Mouse (Mus musculus): Measurements from ENCODE around the gene Mlip.
"Not testable (repeated sequence)": the region's sequence is repeated elsewhere in the genome, so short reads cannot be mapped to it uniquely, and the experiment has no call there.

The Mlip gene

DNA sequence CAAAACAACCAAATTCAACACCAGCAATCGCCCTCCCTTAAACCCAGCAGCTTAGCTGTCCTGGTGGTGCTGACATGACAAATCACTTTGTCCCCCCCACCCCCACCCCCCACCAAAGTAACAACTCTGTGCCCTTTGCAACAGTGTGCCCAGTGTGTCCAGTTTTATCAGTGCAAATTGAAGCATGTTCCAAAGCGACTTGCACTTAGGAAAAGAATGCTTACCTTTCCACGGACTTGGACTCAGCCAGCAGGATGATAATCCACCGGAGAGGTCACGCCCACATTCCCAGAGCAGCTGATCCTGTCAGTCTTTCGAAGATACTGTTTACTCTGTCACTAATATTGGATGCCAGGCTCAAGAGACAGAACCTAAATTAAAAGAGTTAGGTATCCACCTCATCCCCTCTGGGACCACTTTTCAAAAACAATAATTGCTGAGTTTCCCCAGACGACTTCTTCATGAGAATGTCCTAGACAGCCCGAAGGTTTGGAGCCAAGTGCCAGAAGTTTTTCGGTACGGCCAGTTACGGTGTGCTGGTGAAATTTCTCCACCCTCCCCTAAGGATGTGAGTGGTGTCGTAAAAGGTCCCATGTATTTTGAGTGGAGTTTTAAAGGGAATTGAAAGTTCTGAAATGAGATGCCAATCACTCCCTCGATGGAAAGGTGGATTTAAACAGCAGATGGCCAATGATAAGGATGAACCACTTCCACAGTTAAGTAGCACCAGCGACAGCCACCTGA, at the start of gene Mlip:
TSS of gene Mlip (minus strand) at position 538 of the 744 bp plus-strand sequence.
- no peak for DNase-seq (ENCODE audit: low spot score in 2 of 2)

DNA sequence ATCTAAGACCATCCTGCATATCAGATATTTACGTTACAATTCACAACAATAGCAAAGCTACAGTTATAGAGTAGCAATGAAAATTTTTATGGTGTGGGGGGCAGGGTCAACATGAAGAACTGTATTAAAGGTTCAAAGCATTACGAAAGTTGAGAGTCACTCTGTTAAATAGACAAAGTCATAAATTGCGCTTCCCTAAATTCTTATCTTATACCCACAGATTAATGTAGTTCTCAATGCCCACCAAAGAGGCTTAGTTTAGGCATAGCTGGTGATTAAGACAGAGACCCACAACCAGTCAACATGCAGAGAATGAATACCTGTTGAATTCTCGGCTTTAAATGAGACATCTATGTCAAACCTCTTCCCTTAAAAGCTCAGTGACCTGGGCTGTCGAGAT, 47.0 kb upstream of the Mlip start:
- DNase-seq (ENCODE audit: low spot score in 2 of 2) = no peak

DNA sequence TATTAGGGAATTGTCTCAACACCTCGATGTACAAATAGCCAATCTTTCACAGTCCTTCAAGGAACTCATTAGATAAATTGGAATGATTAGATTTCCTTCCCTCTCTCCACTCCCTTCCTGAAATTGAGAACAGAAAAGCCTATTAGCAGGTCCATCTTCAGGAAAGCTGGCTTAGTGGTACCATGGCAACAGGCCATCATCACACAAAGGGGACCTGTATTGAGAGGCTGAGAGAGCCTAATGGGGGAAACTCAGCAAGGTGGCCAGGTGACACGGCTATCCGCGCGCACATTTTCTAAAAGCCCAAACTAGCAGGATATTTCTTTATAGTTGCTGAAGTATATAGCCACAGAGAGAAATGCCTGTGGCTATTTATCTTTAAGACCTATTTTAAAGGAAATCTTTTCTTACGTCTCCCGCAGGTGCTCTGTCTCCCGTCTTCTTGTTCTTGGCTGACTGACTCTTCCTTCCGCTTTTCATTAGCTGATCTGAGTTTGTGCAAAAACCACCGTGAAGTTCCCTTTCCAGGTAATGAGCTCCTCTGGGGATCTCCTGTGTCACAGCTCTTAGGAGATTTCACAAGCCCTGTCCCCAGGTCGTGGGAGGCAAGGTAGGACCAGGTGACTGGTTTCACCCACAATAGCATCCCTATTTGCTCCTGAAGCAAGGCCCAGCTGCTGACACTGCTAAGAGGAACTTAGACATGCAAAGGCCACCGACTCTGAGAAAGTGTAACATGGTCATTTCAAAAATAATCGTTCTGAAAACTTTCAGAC, 46.3 kb upstream of the Mlip start:
- no peak for DNase-seq (ENCODE audit: low spot score in 2 of 2)

DNA sequence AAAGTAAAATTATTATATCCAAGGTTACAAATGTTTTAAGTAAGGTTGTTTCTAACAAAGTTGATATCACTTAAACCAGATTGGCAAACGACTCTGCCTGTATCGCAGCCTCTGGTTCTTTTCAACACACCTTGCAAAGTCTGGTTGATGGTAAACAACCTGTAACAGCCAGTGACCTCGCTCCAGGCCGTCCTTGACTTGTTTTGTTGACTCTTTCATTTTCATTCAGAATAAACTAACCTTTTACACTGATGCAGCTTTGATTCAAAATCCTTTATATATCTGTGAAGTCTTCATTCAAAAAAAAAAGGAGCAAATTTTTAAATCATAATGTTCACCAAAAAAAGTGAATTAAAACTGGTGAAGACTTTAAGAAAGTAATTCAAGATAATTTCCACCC, 44.3 kb upstream of the Mlip start:
- no peak for DNase-seq (ENCODE audit: low spot score in 2 of 2)

DNA sequence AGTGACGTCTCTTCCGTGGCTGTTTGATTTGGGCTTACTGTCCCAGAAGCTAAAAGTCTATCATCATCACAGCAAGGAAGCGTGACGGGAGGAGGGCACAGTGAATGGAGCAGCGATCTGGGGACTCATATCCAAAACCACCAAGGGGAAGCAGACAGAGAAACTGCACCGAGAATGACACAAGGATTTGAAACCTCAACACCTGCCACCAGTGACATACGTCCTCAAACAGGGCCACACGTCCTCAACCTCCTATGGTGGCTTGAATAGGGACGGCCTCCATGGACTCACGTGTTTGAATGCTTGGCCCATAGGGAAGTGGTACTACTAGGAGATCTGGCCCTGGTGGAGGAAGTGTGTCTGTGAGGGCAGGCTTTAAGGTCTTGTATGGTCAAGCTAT, 38.5 kb upstream of the Mlip start:
- DNase-seq (ENCODE audit: low spot score in 2 of 2) = no peak

DNA sequence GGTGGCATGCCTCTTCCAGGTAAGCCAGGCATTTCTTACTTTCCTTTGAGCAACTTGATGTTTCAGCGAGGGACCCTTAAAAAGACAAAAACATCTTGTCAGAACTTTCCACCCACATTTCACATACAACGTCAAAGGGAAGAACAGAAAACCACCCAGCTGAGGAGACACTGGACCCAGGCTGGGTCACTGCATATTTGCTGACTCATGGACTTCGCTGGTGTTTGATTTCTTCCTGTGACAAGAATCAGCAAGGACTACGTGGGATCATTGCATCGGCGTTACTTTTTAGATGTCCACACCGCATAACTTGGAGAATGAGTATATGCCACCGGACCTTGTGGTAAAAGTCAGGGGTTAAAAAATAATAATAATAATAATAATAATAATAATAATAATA, 36.2 kb upstream of the Mlip start:
- DNase-seq (ENCODE audit: low spot score in 2 of 2) = no peak

DNA sequence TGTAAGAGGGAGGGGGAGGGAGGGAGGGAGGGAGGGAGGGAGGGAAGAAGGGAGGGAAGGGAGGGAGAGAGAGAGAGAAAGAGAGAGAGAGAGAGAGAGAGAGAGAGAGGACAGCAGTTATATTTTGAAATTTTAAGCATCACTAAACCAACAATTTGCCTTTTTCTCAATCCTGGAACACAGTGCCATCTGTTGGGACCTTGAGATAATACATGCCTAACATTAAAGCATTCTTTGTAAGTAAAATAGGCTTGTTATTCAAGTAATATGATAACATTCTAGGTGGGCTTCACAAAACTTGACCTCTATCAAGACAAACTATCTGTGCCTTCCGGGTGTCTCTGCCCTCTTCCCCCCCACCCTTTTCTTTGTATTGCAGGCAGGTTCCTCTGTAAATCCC, 34.0 kb upstream of the Mlip start:
- DNase-seq (ENCODE audit: low spot score in 2 of 2) = no peak

DNA sequence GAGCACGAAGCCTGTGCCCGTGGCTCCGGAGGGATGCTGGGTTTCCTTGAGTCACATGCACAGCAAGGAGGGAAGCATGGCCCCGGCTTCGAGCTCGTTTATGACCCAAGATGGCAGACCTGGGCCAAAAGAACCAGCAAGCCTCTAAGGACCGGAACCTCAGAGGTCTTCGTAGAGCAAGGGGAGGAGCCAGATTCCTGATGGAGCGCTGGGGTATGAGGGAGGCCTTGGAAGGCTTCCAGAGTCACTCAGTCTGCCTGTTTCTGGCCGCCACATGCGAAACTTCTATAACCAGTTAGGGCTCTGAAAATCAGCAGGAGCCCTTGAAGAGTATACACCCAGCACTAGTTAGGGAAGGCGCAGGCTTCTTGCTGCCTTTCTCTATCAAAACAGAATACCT, 32.8 kb upstream of the Mlip start:
- DNase-seq (ENCODE audit: low spot score in 2 of 2) = no peak

DNA sequence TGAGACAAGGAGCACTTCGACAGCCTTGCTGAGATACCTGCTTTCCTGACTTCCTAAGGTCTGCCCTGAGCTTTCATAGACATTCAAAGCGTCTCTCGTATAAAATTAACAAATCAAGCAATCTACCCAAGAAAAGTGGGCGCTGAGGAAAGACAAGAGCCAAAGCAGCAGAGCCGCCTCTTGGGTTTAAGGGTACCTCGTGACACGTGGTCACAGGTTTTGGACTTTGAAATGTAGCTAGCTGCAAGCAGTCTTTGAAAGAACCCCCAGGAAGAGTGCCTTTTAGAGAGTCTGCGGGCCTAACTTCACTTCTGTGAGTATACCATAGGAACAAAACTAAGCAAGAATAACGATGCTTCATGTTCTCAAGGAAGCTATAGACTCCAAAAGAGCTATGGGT, 31.9 kb upstream of the Mlip start:
- DNase-seq (ENCODE audit: low spot score in 2 of 2) = no peak

DNA sequence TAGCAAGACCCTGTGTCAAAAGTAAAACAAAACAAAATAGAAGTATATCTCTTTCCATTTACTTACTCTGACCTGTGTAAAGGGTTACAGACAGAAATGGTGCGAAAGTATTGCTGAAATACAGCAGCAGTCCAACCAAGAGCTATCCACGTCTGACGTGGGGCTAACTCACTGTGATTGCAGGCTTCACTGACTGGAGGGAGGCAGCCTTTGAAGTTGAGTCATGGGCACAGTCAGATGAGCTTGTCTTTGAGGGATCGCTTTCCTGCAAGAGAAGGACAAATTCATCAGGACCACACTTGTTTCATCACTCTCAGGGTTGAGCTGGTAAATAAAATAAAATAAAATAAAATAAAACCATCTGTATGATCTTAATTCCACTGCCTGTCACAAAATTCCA, 31.2 kb upstream of the Mlip start:
- no peak for DNase-seq (ENCODE audit: low spot score in 2 of 2)

DNA sequence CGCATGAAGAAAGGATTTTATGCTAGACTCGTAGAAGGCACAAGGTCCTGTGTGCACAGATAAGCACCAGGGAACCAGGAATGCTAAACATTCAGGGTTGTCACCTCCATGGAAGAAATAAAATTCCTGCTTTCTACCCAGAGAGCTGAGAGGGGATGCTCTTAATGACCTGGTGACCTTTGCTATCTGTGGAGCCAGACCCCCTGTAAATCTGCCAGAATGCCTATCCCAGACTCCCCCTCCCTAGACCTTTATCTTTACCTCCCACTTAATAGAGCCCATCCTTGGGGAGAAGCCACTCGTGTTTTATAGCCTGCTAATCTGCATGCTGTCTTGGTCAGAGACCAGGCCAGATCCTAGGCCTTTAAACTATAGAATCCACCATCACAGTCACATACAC, 29.7 kb upstream of the Mlip start:
- DNase-seq (ENCODE audit: low spot score in 2 of 2) = no peak

DNA sequence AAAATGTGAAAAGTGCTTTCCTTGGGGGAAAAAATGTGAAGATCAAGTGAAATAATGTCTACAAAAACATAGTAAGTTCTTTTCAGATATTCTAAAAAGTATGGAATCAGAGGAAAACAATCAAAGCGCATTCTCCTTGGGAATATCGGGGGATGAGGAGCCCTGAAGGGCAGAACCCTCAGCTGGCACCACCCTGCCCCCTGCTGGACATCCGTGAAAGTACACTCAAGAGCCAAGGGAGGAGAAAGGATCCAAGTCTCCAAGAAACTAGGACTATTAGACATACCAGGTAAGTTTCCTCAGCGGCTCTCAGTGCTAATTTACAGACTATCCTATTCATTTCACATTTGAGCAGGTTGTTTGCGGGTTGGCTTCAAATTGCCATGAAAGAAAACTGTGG, 28.8 kb upstream of the Mlip start:
- peak; percentile 55 to 70 for DNase-seq (ENCODE audit: low spot score in 2 of 2)

DNA sequence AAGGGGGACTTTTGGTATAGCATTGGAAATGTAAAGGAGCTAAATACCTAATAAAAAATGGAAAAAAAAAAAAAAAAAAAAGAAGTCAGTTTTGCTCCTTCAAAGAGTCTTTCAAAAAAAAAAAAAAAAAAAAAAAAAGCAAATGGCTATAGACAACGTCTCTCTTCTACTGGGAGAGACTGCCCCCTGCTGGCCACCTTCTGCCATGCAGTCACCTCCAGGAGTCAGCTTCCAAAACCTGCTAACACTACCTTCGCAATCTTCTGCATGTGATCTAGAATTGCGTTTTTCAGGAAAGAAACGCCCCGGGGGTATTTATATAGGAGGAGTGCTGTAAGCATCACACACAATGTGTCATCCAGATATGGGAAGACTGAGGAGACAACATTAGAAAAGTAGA, 26.9 kb upstream of the Mlip start:
- DNase-seq (ENCODE audit: low spot score in 2 of 2) = peak; percentile 51 to 71

DNA sequence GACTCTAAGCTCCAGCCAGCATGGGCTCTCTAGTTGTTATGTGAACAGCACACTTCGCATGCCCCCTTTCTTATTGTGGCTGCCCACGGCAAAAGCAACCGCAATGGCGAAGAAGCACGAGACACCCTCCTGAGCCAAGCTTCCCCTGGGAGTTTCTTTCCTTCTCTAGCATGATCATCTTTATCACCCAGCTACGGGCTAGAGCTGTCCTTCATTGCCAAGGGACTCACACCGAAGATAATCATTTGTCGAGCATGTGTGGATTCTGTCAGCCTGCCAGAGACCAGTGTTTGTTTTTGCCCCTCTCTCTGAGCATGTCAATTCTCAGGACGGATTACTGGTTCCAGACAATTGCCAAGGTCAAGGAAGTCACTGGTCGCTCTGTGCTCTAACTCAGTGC, 24.9 kb upstream of the Mlip start:
- no peak for DNase-seq (ENCODE audit: low spot score in 2 of 2)

DNA sequence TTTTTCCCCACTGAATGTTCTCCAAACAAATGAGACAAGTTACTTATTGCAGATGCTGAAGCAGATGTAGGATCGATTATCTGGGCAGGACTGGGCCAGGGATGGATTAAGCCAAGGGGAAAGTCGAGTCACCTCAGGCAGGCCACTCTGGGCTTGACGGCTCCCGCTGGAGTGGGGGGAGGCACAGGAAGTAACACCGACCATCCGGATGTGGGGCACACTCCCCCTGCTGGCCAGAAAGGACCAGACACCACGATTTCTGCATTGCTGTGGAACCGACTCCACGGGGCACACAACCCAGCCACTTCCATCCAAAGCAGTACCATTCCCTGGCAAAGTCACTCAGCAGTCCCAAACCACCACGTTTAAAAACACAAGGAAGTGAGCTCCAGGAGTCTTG, 24.3 kb upstream of the Mlip start:
- DNase-seq (ENCODE audit: low spot score in 2 of 2) = peak in 1 of 2 experiments; percentile 12

DNA sequence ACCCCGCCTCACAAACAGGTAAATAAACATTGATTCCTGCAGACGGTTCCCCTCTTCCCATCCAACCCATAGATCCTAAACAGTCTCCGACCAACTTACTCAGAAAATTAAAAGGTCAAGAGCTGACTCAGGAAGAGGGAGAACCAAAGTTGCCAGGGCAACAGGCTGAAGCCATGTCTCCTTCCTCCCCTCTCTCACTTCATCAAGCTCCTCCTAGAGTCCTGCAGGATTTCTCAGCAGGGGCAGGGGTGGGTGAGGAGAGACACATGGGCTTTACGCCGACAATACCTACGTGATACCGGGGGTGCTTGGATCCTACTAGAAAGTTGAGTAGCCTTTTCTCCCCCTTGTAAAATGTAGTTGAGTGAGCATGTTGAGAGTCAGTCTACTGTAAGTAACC, 23.8 kb upstream of the Mlip start:
- DNase-seq (ENCODE audit: low spot score in 2 of 2) = no peak

DNA sequence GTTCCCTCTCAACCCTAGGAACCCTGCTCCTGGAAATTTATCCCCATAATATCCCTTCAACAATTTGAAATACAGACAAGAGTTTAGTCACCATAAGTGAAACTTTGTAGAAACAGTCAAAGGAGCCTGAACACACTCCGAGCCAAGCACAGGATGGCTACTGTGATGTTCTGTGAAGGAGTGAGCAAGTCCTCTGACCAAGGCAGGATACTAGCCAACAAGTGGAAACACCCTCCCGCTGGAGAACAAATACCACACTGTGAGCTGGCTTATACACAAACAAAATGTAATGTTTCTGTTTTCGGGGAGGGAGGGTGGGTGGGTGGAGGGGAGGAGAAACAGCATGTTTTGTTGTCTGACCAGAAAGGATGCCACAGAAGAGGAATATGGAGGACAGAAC, 17.9 kb upstream of the Mlip start:
- no peak for DNase-seq (ENCODE audit: low spot score in 2 of 2)

DNA sequence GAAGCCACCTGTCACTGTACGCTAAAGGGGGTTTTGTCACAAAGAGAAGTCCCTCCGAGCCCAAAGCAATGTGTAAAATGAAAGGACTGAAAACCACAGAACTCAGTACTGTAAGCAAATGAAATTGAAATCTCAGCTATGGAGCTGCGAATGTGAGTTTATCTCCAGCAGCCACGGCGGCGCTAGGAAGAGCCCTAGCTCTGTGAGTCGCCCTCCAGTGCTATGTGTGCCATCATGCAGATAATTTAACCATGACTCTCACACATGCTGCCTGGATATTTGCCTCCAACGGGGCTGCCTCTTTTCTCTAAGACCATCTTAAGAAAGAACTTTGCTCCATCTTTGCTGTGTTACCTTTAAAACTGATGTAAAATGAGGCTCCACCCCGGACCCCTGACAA, 16.5 kb upstream of the Mlip start:
- no peak for DNase-seq (ENCODE audit: low spot score in 2 of 2)

DNA sequence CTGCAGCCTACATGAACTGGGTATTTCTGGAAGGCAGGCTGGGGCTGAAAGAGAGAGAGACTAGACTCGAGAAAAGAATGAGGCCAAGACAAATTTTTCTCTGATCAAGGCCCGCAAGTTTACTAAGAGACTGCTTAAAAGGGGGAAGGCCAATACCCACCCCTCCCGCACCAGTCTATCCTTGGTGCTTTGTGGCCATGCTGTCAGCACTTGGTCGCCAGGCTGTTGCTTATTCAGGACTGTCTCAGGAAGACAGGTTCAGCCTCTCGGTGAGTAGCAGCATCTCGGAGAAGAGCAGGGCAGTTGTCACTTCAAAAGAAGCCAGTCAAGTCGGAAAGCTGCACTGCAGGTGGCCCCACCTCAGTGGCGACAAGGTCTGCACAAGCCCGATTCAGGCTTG, 11.9 kb upstream of the Mlip start:
- DNase-seq (ENCODE audit: low spot score in 2 of 2) = not testable (repeated sequence)

DNA sequence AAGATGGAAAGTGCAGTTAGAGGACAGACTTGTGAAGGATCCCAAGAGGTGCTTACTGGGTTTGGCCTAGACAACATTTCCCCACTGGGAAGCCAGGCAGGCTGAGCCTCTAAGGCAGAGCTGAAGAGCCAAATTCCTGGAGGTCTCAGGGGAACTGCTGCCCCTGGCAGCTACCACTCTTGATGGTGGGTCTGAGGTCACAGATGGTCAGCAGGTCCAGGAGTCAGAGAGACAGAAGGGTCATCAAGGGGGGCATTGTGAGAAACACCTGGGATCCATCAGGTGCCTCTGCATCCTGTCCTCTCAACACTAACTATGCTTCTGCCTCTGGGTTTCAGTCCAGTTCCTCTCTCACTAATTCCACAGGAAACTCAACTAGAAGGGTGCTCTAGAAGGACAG, 10.1 kb upstream of the Mlip start:
- no peak for DNase-seq (ENCODE audit: low spot score in 2 of 2)

DNA sequence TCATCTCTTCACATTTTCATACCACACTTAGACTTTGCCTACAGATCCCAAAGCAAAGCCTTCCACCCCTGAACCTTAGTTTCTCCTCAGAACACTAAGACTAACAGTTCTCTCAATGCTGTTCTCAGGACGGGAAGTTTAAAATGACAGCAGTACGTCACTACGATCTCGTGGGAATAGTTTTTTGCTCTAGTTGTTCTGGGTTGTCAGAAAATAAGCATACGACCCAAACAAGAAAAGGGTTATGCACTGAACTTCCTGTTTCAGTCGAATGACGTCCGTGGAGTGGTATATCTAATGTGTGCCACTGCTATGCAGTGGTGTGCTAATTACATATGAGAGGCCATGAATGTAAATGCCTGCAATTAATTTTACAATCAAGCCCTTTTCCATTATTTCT, 7.9 kb upstream of the Mlip start:
- no peak for DNase-seq (ENCODE audit: low spot score in 2 of 2)

DNA sequence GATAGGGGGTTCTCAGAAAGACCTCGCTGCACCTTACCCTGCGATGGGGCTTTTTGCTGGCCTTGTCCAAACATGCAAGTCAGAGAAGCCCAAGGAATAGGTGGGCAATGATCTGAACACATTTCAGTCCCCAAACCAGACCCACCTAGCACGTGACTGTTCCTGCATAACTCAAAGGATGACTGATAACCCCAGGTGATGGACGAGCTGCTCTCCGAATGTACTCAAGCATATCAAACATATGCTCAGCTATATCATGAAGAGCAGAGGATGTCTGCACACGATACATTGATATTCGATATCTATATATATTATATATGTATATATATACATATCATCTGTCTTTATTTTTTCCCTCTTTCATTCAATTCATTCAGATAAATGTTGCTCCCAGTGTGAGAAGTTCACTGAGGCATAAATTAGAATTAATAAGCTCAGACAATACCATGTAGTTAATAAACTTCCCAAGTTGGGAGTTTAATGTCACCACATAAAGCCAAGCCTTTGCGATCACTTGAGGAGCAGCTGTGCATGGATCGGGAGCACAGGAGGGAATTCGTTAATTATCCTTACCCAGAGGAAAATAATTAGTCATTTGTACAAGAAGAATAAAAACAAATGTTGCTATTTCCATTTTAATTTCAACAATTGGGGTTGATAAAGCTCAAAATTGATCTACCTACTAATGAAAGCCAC, 6.7 kb upstream of the Mlip start:
- no peak for DNase-seq (ENCODE audit: low spot score in 2 of 2)

DNA sequence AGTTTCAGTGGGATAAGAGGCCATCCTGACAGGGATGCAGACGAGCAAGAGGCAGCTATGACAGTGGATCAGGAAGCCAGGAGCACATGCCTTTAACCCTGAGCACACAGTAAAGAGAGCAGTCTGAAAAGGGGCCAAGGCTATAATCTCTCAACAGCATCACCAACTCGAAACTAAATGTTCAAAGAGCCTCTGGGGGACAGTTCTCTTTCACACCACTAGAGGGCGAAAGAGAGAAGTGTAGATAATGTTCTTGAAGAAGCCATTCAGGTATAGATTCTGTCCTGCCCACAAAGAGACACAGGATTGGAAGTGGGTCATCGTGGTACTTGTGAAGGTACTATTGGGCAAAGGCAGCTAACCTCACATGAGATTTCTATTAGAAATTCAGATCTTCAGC, 1.2 kb upstream of the Mlip start:
- no peak for DNase-seq (ENCODE audit: low spot score in 2 of 2)

Data from urinary bladder, postnatal 36 days (tissue).